Mouse (Mus musculus): ENCODE results near the gene Gadd45a. TPM values are rescaled to one million over a fixed set of nuclear protein-coding genes. Genes with fewer than 3 reads are reported as not detected.

Gene Gadd45a
- polyA plus RNA-seq, 1 experiment, result 90.3 TPM

DNA sequence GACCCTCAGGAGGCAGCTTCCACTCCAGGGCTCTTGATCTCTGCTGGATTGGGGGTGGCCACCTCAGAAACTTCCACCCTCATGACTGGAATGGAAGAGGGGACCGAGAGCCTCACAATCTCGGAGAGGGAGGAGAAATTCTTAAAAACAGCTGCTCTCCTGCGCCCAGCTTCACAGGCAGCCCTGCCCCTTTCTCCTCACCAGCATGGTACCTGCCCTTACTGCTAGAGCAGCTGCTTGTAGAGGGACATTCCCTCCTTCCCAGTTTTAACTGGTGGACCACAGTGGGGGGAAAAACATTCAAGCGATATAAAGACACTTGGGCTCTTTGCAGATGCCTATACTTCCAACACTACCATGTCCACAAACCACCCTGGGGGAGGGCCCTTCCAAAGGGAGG, 18.9 kb downstream of the Gadd45a start:
- Histone ChIP-seq H3K9ac (ENCODE audit: low read depth, poor library complexity, severe bottlenecking) (no peak overlapping the region), H3K4me1 (ENCODE audit: control insufficient read depth, insufficient read depth, low read length) (peaks cover 1% of the 10 kb centered on the region), H3K9me3 (replicated peaks; ENCODE audit: control insufficient read depth, insufficient read depth, low read length, poor library complexity, severe bottlenecking) (no peaks in the 10 kb centered on the region), H3K27ac (ENCODE audit: insufficient read depth, low read length) (no peak overlapping the region), H3K36me3 (ENCODE audit: control insufficient read depth, insufficient read depth, low read length, poor library complexity, severe bottlenecking) (no peaks in the 10 kb centered on the region), H3K27me3 (ENCODE audit: control insufficient read depth, insufficient read depth, low read length, poor library complexity, severe bottlenecking) (no peaks in the 10 kb centered on the region), H3K4me3 (ENCODE audit: low read depth, low read length) (no peak overlapping the region)
- TF ChIP-seq CTCF (IDR thresholded peaks at IDR 0.05; ENCODE audit: low read depth, low read length) (no peak), POLR2A (IDR thresholded peaks at IDR 0.05; ENCODE audit: insufficient read depth, low read length) (no peak), EP300 (IDR thresholded peaks at IDR 0.05; ENCODE audit: insufficient read depth, low read depth, low read length) (no peak)

DNA sequence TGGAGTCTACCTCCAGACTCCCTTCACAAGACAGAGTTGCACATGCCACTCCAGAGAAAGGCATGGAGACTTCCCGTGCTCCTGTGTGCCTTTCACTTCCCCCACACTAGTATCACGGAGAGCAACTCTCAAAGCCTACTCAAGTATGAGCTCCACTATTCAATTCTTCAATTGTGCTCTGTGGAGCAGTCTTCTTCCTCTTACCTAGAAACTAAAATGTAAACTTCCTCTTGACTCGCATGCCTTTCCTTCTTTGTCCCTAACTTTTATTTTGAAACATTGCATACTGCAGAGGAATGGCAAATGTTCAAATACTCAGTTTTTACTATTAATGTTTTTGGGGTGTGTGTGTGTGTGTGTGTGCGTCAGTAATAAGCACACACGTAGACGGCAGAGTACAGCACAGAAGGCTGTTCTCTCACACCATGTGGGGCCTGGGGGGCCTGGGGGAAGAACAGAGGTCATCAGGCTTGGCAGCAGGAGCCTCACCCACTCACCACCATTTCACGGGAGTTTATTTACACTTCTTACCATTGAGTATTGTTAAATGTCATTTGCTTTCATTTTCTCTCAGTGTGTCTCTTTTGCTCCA, 20.6 kb downstream of the Gadd45a start:
- no peak overlapping the region for H3K9ac ChIP-seq (ENCODE audit: low read depth, poor library complexity, severe bottlenecking)
- peaks cover 1% of the 10 kb centered on the region for H3K4me1 ChIP-seq (ENCODE audit: control insufficient read depth, insufficient read depth, low read length)
- no peaks in the 10 kb centered on the region for H3K9me3 ChIP-seq (replicated peaks; ENCODE audit: control insufficient read depth, insufficient read depth, low read length, poor library complexity, severe bottlenecking)
- H3K36me3 ChIP-seq (ENCODE audit: control insufficient read depth, insufficient read depth, low read length, poor library complexity, severe bottlenecking), result no peaks in the 10 kb centered on the region
- no peaks in the 10 kb centered on the region for H3K27me3 ChIP-seq (ENCODE audit: control insufficient read depth, insufficient read depth, low read length, poor library complexity, severe bottlenecking)
- H3K27ac ChIP-seq (ENCODE audit: insufficient read depth, low read length), result no peak overlapping the region
- no peak overlapping the region for H3K4me3 ChIP-seq (ENCODE audit: low read depth, low read length)
- TF ChIP-seq POLR2A (IDR thresholded peaks at IDR 0.05; ENCODE audit: insufficient read depth, low read length) (no peak), CTCF (IDR thresholded peaks at IDR 0.05; ENCODE audit: low read depth, low read length) (no peak), EP300 (IDR thresholded peaks at IDR 0.05; ENCODE audit: insufficient read depth, low read depth, low read length) (no peak)

DNA sequence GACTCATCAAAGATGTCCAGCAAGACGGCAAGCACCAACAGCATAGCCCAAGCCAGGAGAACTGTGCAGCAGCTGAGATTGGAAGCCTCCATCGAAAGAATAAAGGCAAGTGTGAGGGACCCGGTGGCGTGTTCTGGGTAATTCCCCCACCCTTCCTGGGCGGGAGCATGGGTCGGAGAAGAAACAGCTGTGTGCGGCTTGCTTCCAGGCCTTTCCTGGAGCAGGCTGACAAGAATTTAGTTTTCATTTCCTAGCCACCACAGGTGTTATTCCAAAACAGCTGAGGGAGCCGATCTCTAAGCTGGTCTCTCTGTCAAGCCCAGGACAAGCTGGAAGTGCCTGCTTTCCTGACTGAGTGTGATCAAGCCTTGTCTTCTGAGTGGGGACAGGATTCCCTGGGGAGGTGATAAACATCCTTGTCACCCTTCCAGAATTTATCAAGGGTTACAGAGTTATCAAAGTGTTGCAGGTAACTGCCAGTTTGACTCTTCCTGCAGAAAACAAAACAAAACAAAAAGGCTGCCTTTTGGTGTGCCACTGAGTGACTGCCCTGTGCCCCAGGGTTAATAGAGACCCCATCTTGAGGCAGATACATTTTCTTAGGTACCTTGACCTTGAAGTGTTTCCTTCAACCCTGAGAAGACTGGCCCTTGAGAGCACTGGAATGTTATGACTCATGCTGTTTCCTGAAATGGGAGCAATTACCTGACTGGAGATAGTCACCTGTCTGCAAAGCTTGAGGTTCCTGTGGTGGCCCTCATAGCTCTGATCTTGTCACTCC, 21.3 kb downstream of the Gadd45a start:
- no peak overlapping the region for H3K27ac ChIP-seq (ENCODE audit: insufficient read depth, low read length)
- TF ChIP-seq POLR2A (IDR thresholded peaks at IDR 0.05; ENCODE audit: insufficient read depth, low read length) (no peak), EP300 (IDR thresholded peaks at IDR 0.05; ENCODE audit: insufficient read depth, low read depth, low read length) (no peak), CTCF (IDR thresholded peaks at IDR 0.05; ENCODE audit: low read depth, low read length) (no peak)
- H3K27me3 ChIP-seq (ENCODE audit: control insufficient read depth, insufficient read depth, low read length, poor library complexity, severe bottlenecking), result no peaks in the 10 kb centered on the region
- no peaks in the 10 kb centered on the region for H3K36me3 ChIP-seq (ENCODE audit: control insufficient read depth, insufficient read depth, low read length, poor library complexity, severe bottlenecking)
- peaks cover 1% of the 10 kb centered on the region for H3K4me1 ChIP-seq (ENCODE audit: control insufficient read depth, insufficient read depth, low read length)
- H3K9ac ChIP-seq (ENCODE audit: low read depth, poor library complexity, severe bottlenecking), result no peak overlapping the region
- no peaks in the 10 kb centered on the region for H3K9me3 ChIP-seq (replicated peaks; ENCODE audit: control insufficient read depth, insufficient read depth, low read length, poor library complexity, severe bottlenecking)
- no peak overlapping the region for H3K4me3 ChIP-seq (ENCODE audit: low read depth, low read length)

DNA sequence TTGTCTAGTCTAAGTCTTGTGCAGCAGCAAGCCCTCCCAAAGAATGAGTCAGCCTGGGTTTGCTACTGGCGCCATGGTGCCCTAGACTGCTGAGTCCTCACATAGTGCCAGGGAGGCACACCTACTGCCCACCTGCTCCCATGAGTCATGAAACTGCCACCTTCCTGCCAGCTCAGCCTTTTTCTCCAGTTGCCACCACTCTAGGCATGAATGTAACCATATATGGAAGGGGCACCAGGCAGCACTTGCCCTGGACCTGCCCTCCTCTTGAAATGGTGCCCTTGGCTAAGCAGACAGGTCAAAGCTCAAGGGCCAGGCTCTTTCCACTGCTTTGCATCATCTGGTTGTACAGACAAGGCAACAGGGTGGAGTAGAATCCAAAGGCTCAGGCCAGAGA, 22.6 kb downstream of the Gadd45a start:
- H3K4me3 ChIP-seq (ENCODE audit: low read depth, low read length), result no peak overlapping the region
- H3K27ac ChIP-seq (ENCODE audit: insufficient read depth, low read length), result no peak overlapping the region
- TF ChIP-seq POLR2A (IDR thresholded peaks at IDR 0.05; ENCODE audit: insufficient read depth, low read length), result no peak
- no peak for TF ChIP-seq EP300 (IDR thresholded peaks at IDR 0.05; ENCODE audit: insufficient read depth, low read depth, low read length)
- no peak for TF ChIP-seq CTCF (IDR thresholded peaks at IDR 0.05; ENCODE audit: low read depth, low read length)
- H3K9me3 ChIP-seq (replicated peaks; ENCODE audit: control insufficient read depth, insufficient read depth, low read length, poor library complexity, severe bottlenecking), result peaks cover under 1% of the 10 kb centered on the region; the same call in 1 of the 2 replicates
- no peak overlapping the region for H3K9ac ChIP-seq (ENCODE audit: low read depth, poor library complexity, severe bottlenecking)
- H3K27me3 ChIP-seq (ENCODE audit: control insufficient read depth, insufficient read depth, low read length, poor library complexity, severe bottlenecking), result no peaks in the 10 kb centered on the region
- no peaks in the 10 kb centered on the region for H3K36me3 ChIP-seq (ENCODE audit: control insufficient read depth, insufficient read depth, low read length, poor library complexity, severe bottlenecking)
- peaks cover 1% of the 10 kb centered on the region for H3K4me1 ChIP-seq (ENCODE audit: control insufficient read depth, insufficient read depth, low read length)

DNA sequence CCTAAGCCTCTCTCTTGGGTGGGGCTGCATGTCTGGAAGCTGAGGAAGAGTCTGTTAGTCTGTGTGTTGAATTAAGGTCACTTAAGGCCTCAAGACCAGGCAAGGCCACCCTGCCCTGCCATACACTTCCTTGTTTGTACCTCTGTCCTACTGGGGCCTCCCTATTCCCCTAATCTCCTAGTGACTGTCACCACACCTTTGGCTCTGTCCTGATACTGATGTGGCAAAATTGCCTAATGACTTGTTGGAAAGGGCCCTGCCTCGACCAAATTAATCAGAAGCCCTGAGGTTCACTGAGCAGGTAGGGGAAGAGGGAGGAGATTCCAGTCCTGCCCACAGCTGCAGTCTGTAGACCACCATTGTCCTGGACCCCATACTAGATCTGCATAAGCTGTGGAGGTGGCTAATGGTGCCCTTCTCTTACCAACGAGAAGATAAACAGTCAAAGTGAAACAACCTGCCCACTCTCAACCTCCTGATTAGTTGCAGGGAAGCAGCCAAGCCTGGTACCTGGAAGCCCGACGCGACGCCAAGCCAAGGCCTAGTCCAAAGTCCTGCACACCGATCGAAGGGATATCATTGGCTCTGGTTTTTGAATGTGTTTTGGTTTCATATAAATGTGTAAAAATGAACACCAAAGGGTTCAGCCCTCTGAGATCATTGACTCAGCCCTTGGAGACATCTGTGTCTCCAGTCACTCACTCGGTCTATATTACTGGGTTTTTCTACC, 23.1 kb downstream of the Gadd45a start:
- Histone ChIP-seq H3K27ac (ENCODE audit: insufficient read depth, low read length) (no peak overlapping the region), H3K36me3 (ENCODE audit: control insufficient read depth, insufficient read depth, low read length, poor library complexity, severe bottlenecking) (no peaks in the 10 kb centered on the region), H3K27me3 (ENCODE audit: control insufficient read depth, insufficient read depth, low read length, poor library complexity, severe bottlenecking) (no peaks in the 10 kb centered on the region), H3K9me3 (replicated peaks; ENCODE audit: control insufficient read depth, insufficient read depth, low read length, poor library complexity, severe bottlenecking) (peaks cover 3% of the 10 kb centered on the region), H3K4me1 (ENCODE audit: control insufficient read depth, insufficient read depth, low read length) (peaks cover 1% of the 10 kb centered on the region), H3K9ac (ENCODE audit: low read depth, poor library complexity, severe bottlenecking) (no peak overlapping the region), H3K4me3 (ENCODE audit: low read depth, low read length) (no peak overlapping the region)
- no peak for TF ChIP-seq EP300 (IDR thresholded peaks at IDR 0.05; ENCODE audit: insufficient read depth, low read depth, low read length)
- no peak for TF ChIP-seq CTCF (IDR thresholded peaks at IDR 0.05; ENCODE audit: low read depth, low read length)
- TF ChIP-seq POLR2A (IDR thresholded peaks at IDR 0.05; ENCODE audit: insufficient read depth, low read length), result no peak
